Mouse (Mus musculus) stomach, embryonic 16.5 days (tissue): Measurements from ENCODE around the gene Fcgr4. TPM values are rescaled to one million over a fixed set of nuclear protein-coding genes. Genes with fewer than 3 reads are reported as not detected.

Source experiments
- ATAC-seq: fragments of 200-750 bp; cut with Nextera tagmentation; 2 replicates; pipeline ENCODE4 v1.8.0; 2017; ENCODE audit warnings: moderate number of reproducible peaks, moderate TSS enrichment; ENCODE audit not compliant: insufficient read depth, low FRiP score
- H3K27ac ChIP-seq: fragments of 300-500 bp; sonication (generic); 2 replicates; pipeline ENCODE4 v1.5.1; 2014; ENCODE audit warnings: low read length
- H3K27me3 ChIP-seq: fragments of 300-500 bp; sonication (generic); 2 replicates; pipeline ENCODE4 v1.6.1; 2014; ENCODE audit warnings: low read length, control low read depth, mixed read lengths; ENCODE audit not compliant: control insufficient read depth, insufficient read depth
- H3K36me3 ChIP-seq: fragments of 300-500 bp; sonication (generic); 2 replicates; pipeline ENCODE4 v1.6.1; 2014; ENCODE audit warnings: low read length; ENCODE audit not compliant: control insufficient read depth, insufficient read depth
- H3K4me1 ChIP-seq: fragments of 300-500 bp; sonication (generic); 2 replicates; pipeline ENCODE4 v1.6.1; 2014; ENCODE audit warnings: low read length, control low read depth, mixed read lengths; ENCODE audit not compliant: control insufficient read depth, insufficient read depth
- H3K4me2 ChIP-seq: fragments of 300-500 bp; sonication (generic); 2 replicates; pipeline ENCODE4 v1.6.1; 2014; ENCODE audit warnings: low read depth, low read length, mixed read lengths
- H3K4me3 ChIP-seq: fragments of 300-500 bp; sonication (generic); replicated peaks from 2 replicates; pipeline ENCODE4 v1.5.1; 2014; ENCODE audit warnings: mild to moderate bottlenecking, low read length
- H3K9ac ChIP-seq: fragments of 300-500 bp; sonication (generic); 2 replicates; pipeline ENCODE4 v1.6.1; 2014; ENCODE audit warnings: low read length
- H3K9me3 ChIP-seq: fragments of 300-500 bp; sonication (generic); replicated peaks from 2 replicates; pipeline ENCODE4 v1.6.1; 2016; ENCODE audit warnings: low read length, control low read depth; ENCODE audit not compliant: control insufficient read depth
- WGBS: fragments of 180-500 bp; shearing (Covaris S2); extraction: QIAGEN DNeasy Blood & Tissue Kit; methylation state at CpG from one replicate; pipeline ENCODE4 v1.1.7; 2014; 5-methylcytosine and 5-hydroxymethylcytosine counted together
- polyA plus RNA-seq: library from polyadenylated mRNA; unstranded; fragments of >200 nt; fragmentation: Nextera tagmentation; extraction: Ambion mirVana; gene quantifications from 2 replicates; pipeline ENCODE4 v1.2.1, GENCODE M21; 2015

Gene Fcgr4
- polyA plus RNA-seq, 1 experiment from 2014 or later, result 1.5 TPM

GRCm38 (mm10) chr1:170982301-170982700 lies 36.4 kb upstream of the Fcgr4 start:
- no peak overlapping the region for H3K27ac ChIP-seq
- H3K4me3 ChIP-seq, result no peak overlapping the region
- H3K27me3 ChIP-seq, result no peaks in the 10 kb centered on the region
- no peak overlapping the region for H3K4me2 ChIP-seq
- H3K9ac ChIP-seq, result no peak overlapping the region
- no peaks in the 10 kb centered on the region for H3K4me1 ChIP-seq
- no peak for ATAC-seq
- H3K36me3 ChIP-seq, result no peaks in the 10 kb centered on the region
- no peaks in the 10 kb centered on the region for H3K9me3 ChIP-seq
- 82% methylated on average over 2 of the region's 2 CpGs for WGBS

- Histone ChIP-seq H3K27me3 (no peaks in the 10 kb centered on the region), H3K4me3 (no peak overlapping the region), H3K27ac (no peak overlapping the region), H3K36me3 (no peaks in the 10 kb centered on the region), H3K4me1 (no peaks in the 10 kb centered on the region), H3K9ac (no peak overlapping the region), H3K9me3 (no peaks in the 10 kb centered on the region), H3K4me2 (no peak overlapping the region)
- ATAC-seq, result no peak
- 84% methylated on average over 4 of the region's 4 CpGs for WGBS
Observed at GRCm38 (mm10) chr1:170983066-170983465, 35.7 kb upstream of the Fcgr4 start.

- H3K27me3 ChIP-seq, result no peaks in the 10 kb centered on the region
- H3K4me2 ChIP-seq, result no peak overlapping the region
- 82% methylated on average over 3 of the region's 3 CpGs for WGBS
- no peak overlapping the region for H3K9ac ChIP-seq
- H3K9me3 ChIP-seq, result no peaks in the 10 kb centered on the region
- H3K4me3 ChIP-seq, result no peak overlapping the region
- no peaks in the 10 kb centered on the region for H3K36me3 ChIP-seq
- ATAC-seq, result no peak
- no peaks in the 10 kb centered on the region for H3K4me1 ChIP-seq
- no peak overlapping the region for H3K27ac ChIP-seq
Observed at GRCm38 (mm10) chr1:170985092-170985491, 33.6 kb upstream of the Fcgr4 start.

GRCm38 (mm10) chr1:170985861-170986260 lies 32.9 kb upstream of the Fcgr4 start:
- no peaks in the 10 kb centered on the region for H3K9me3 ChIP-seq
- no peaks in the 10 kb centered on the region for H3K27me3 ChIP-seq
- no peaks in the 10 kb centered on the region for H3K4me1 ChIP-seq
- no peak overlapping the region for H3K9ac ChIP-seq
- ATAC-seq, result no peak
- no peak overlapping the region for H3K4me3 ChIP-seq
- no peaks in the 10 kb centered on the region for H3K36me3 ChIP-seq
- WGBS, result 85% methylated on average over 5 of the region's 5 CpGs
- H3K27ac ChIP-seq, result no peak overlapping the region
- H3K4me2 ChIP-seq, result no peak overlapping the region

GRCm38 (mm10) chr1:170989656-170990055 lies 29.1 kb upstream of the Fcgr4 start:
- no peak for ATAC-seq
- Histone ChIP-seq H3K9ac (no peak overlapping the region), H3K4me1 (no peaks in the 10 kb centered on the region), H3K4me3 (no peak overlapping the region), H3K9me3 (no peaks in the 10 kb centered on the region), H3K27me3 (no peaks in the 10 kb centered on the region), H3K27ac (no peak overlapping the region), H3K4me2 (no peak overlapping the region), H3K36me3 (no peaks in the 10 kb centered on the region)
- 70% methylated on average over 9 of the region's 9 CpGs for WGBS

GRCm38 (mm10) chr1:170992550-170992949 lies 26.2 kb upstream of the Fcgr4 start:
- Histone ChIP-seq H3K27ac (no peak overlapping the region), H3K4me3 (no peak overlapping the region), H3K9ac (no peak overlapping the region), H3K9me3 (no peaks in the 10 kb centered on the region), H3K4me2 (no peak overlapping the region), H3K27me3 (no peaks in the 10 kb centered on the region), H3K36me3 (no peaks in the 10 kb centered on the region), H3K4me1 (no peaks in the 10 kb centered on the region)
- no peak for ATAC-seq
- WGBS, result 61% methylated on average over 5 of the region's 5 CpGs

- no peak for ATAC-seq
- Histone ChIP-seq H3K9ac (no peak overlapping the region), H3K4me1 (no peaks in the 10 kb centered on the region), H3K36me3 (no peaks in the 10 kb centered on the region), H3K4me2 (no peak overlapping the region), H3K9me3 (no peaks in the 10 kb centered on the region), H3K27me3 (no peaks in the 10 kb centered on the region), H3K27ac (no peak overlapping the region), H3K4me3 (no peak overlapping the region)
- 77% methylated on average over 3 of the region's 3 CpGs for WGBS
Observed at GRCm38 (mm10) chr1:170996034-170996433, 22.7 kb upstream of the Fcgr4 start.

GRCm38 (mm10) chr1:170996753-170997152 lies 22.0 kb upstream of the Fcgr4 start:
- Histone ChIP-seq H3K9ac (no peak overlapping the region), H3K27me3 (no peaks in the 10 kb centered on the region), H3K4me2 (no peak overlapping the region), H3K9me3 (no peaks in the 10 kb centered on the region), H3K27ac (no peak overlapping the region), H3K4me3 (no peak overlapping the region), H3K4me1 (no peaks in the 10 kb centered on the region), H3K36me3 (no peaks in the 10 kb centered on the region)
- no peak for ATAC-seq
- 33% methylated on average over 3 of the region's 3 CpGs for WGBS

- Histone ChIP-seq H3K27me3 (no peaks in the 10 kb centered on the region), H3K4me1 (no peaks in the 10 kb centered on the region), H3K9ac (no peak overlapping the region), H3K9me3 (no peaks in the 10 kb centered on the region), H3K4me3 (peak overlapping the region; percentile 25), H3K27ac (no peak overlapping the region), H3K36me3 (no peaks in the 10 kb centered on the region), H3K4me2 (peak overlapping the region; percentile 29)
- ATAC-seq, result peak; percentile 33
- WGBS, result 57% methylated on average over 21 of the region's 21 CpGs
Observed at GRCm38 (mm10) chr1:170997756-170998655, 20.7 kb upstream of the Fcgr4 start.
